Mouse (Mus musculus) hindbrain, embryonic 15.5 days (tissue): ENCODE data around the gene Hoxd3. TPM values are rescaled to one million over a fixed set of nuclear protein-coding genes. Genes with fewer than 3 reads are reported as not detected.

Experiments used
- ATAC-seq: fragments of 200-750 bp; cut with Nextera tagmentation; 2 replicates; pipeline ENCODE4 v1.8.0; 2017; ENCODE audit warnings: low read depth, moderate number of reproducible peaks, moderate TSS enrichment; ENCODE audit not compliant: low FRiP score
- H3K27ac ChIP-seq: fragments of 300-500 bp; sonication (generic); replicated peaks from 2 replicates; pipeline ENCODE4 v1.5.1; 2015; ENCODE audit warnings: mild to moderate bottlenecking, inconsistent platforms
- H3K27me3 ChIP-seq: fragments of 300-500 bp; sonication (generic); 2 replicates; pipeline ENCODE4 v1.6.1; 2015; ENCODE audit warnings: control low read depth, inconsistent platforms
- H3K36me3 ChIP-seq: fragments of 300-500 bp; sonication (generic); 2 replicates; pipeline ENCODE4 v1.6.1; 2015; ENCODE audit warnings: control low read depth, inconsistent platforms
- H3K4me1 ChIP-seq: fragments of 300-500 bp; sonication (generic); replicated peaks from 2 replicates; pipeline ENCODE4 v1.6.1; 2015; ENCODE audit warnings: control low read depth, inconsistent platforms
- H3K4me2 ChIP-seq: fragments of 300-500 bp; sonication (generic); 2 replicates; pipeline ENCODE4 v1.6.1; 2015; ENCODE audit warnings: moderate library complexity, mild to moderate bottlenecking, inconsistent platforms
- H3K4me3 ChIP-seq: fragments of 300-500 bp; sonication (generic); 2 replicates; pipeline ENCODE4 v1.5.1; 2015; ENCODE audit warnings: mild to moderate bottlenecking, inconsistent platforms
- H3K9ac ChIP-seq: fragments of 300-500 bp; sonication (generic); 2 replicates; pipeline ENCODE4 v1.6.1; 2015; ENCODE audit warnings: inconsistent platforms
- H3K9me3 ChIP-seq: fragments of 300-500 bp; sonication (generic); 2 replicates; pipeline ENCODE4 v1.6.1; 2016; ENCODE audit warnings: control low read depth, inconsistent platforms
- WGBS: fragments of 180-500 bp; shearing (Covaris S2); methylation state at CpG from one replicate; pipeline ENCODE4 v1.1.7; 2015; 5-methylcytosine and 5-hydroxymethylcytosine counted together
- polyA plus RNA-seq: library from polyadenylated mRNA; unstranded; fragments of >200 nt; fragmentation: Nextera tagmentation; extraction: Ambion mirVana; gene quantifications from 2 replicates; pipeline ENCODE4 v1.2.1, GENCODE M21; 2015

The Hoxd3 gene
- polyA plus RNA-seq, 1 experiment from 2014 or later = 49.4 TPM

DNA sequence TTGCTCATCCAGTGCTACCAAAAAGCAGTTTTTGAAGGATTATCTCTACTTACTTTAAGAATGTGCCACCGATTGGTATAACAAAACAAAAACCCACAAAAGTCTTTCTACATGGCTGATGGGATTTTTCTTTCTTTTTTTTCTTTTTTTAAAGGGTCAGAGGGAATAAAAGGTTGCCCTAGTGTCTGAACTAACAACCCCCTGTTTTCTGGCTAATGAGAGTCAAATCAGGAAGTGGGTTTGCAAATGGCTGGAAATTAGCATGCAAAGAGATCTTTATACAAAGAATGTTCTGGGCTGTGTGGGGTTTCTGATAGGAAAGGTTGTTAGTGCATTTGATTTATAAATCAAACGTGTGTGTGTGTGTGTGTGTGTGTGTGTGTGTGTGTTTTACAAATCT lies 8.7 kb downstream of the Hoxd3 start:
- H3K36me3 ChIP-seq = no peaks in the 10 kb centered on the region
- H3K4me1 ChIP-seq = peaks cover 5% of the 10 kb centered on the region
- ATAC-seq = no peak
- H3K4me2 ChIP-seq = no peak overlapping the region
- H3K27ac ChIP-seq = no peak overlapping the region
- 10% methylated on average over 2 of the region's 2 CpGs for WGBS
- H3K9me3 ChIP-seq = no peaks in the 10 kb centered on the region
- H3K4me3 ChIP-seq = no peak overlapping the region
- no peak overlapping the region for H3K9ac ChIP-seq
- peaks cover 84% of the 10 kb centered on the region for H3K27me3 ChIP-seq

DNA sequence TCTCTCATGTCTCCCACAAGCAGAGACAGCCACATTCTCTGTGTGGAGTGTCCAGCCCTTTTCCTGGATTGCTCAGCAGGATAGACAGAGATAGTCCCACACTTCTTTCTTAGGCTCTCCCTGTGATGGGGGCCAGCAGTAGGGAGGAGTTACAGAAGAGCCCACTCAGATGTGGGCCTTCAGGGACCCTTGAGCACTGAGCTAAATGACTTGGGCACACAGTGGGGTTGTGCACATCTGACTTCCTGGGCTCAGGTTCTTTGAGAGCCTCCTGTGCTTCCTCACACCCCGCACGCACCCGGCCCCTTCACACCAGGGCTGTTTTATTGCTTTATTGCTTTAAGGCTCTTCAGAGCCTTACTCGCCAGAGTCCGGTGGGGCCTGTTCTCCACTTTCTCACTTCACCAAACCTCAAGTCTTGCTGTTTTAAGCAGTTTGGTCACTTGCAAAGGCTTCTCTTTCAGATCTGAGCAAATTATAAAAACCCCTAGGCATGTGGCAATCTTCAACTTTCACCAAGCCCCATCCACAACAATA lies 9.3 kb downstream of the Hoxd3 start:
- peaks cover under 1% of the 10 kb centered on the region for H3K4me1 ChIP-seq
- H3K27ac ChIP-seq = no peak overlapping the region
- no peak overlapping the region for H3K9ac ChIP-seq
- ATAC-seq = no peak
- peaks cover 79% of the 10 kb centered on the region for H3K27me3 ChIP-seq
- 17% methylated on average over 5 of the region's 5 CpGs for WGBS
- H3K4me3 ChIP-seq = no peak overlapping the region
- no peaks in the 10 kb centered on the region for H3K36me3 ChIP-seq
- H3K4me2 ChIP-seq = 0 out of 2 replicates have a peak overlapping the region, but pooled peaks have one; percentile 6
- no peaks in the 10 kb centered on the region for H3K9me3 ChIP-seq

DNA sequence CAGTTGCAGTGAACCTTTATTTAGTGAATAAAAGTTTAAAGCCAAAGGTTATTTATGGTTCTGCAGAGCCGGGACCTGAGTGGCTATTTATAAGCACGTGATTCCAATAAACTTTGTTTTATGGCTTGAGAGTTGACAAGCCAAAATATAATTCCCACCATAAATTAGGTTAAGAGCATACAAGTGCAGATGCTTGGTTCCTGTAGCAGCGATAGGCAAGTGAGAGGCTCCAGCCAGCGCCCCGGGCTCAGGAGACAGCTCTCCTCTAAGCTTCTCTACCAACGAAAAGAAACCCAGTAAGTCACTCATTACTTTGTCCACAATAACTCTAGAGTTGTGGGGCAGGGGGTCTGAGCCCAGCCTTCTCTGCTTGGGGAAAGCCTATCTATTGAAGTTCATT lies 10.2 kb downstream of the Hoxd3 start:
- no peak overlapping the region for H3K4me3 ChIP-seq
- H3K9me3 ChIP-seq = no peaks in the 10 kb centered on the region
- 0 out of 2 replicates have a peak overlapping the region, but pooled peaks have one; percentile 1 for H3K4me2 ChIP-seq
- peaks cover 9% of the 10 kb centered on the region for H3K4me1 ChIP-seq
- peaks cover 79% of the 10 kb centered on the region for H3K27me3 ChIP-seq
- H3K36me3 ChIP-seq = no peaks in the 10 kb centered on the region
- no peak overlapping the region for H3K27ac ChIP-seq
- H3K9ac ChIP-seq = no peak overlapping the region
- 13% methylated on average over 6 of the region's 6 CpGs for WGBS
- ATAC-seq = no peak

DNA sequence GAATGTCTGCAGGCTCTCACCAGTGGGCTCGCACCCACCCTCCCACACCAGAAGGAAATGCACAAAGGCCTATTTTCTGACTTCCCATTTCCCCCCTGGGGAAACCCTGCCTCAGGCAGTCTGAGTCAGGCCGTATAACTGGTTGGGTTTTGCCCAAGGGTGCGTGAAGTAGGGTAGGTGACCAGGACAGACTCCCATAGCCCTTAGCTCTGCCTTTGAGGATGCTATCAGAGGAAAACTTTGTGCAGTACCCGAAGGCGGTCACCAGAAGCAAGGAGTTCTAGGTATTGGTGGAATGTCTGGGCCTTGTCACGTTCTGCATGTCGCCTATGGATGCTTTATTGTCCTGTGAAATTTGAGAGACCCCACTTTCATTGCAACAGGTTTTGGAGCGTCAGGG lies 11.2 kb downstream of the Hoxd3 start:
- Histone ChIP-seq H3K27ac (no peak overlapping the region), H3K36me3 (no peaks in the 10 kb centered on the region), H3K4me2 (peak overlapping the region; percentile 28), H3K9ac (no peak overlapping the region), H3K4me3 (peak overlapping the region; percentile 4; the same call in 1 of the 2 replicates), H3K27me3 (peaks cover 75% of the 10 kb centered on the region), H3K4me1 (peaks cover 16% of the 10 kb centered on the region), H3K9me3 (no peaks in the 10 kb centered on the region)
- WGBS = 8% methylated on average over 8 of the region's 8 CpGs
- ATAC-seq = no peak

DNA sequence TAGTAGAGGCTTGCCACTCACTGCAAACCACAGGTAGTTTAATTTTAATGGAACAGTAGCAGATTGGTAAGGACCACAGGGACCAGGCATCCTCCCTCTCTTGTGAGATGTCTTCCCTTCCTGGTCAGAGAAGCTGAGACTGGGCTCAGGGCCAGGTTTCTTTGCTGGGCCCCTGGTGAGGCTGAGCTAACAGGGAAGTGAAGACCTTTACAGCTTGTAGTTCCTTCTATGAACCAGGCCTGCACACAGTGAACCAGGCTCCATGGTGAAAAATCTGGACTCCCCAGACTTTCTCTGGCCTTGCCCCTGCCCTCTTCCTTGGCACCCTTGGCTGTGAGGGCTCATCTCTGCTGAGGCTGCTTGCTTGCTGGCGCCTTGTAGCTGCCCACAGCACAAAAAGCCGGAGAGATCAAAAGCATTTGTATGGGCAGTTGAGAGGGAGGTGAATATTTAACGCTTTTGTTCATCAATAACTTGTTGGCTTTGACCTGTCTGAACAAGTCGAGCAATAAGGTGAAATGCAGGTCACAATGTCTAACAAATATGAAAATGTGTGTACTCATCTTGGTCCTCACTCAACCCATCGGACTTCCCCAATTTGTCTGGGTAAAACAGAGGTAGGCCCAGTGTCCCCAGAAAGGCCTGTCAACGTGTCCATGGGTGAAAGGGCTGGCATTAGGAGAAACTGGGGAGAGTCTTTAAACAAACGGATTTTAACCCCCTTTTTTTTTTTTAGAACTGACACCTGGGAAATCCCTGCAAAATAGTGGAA lies 12.7 kb downstream of the Hoxd3 start:
- Histone ChIP-seq H3K4me1 (peaks cover 16% of the 10 kb centered on the region), H3K9me3 (no peaks in the 10 kb centered on the region), H3K4me2 (peak overlapping the region; percentile 28), H3K27me3 (peaks cover 77% of the 10 kb centered on the region), H3K9ac (no peak overlapping the region), H3K27ac (peak overlapping the region; percentile 56), H3K36me3 (no peaks in the 10 kb centered on the region), H3K4me3 (no peak overlapping the region)
- WGBS = 16% methylated on average over 7 of the region's 7 CpGs
- ATAC-seq = no peak

DNA sequence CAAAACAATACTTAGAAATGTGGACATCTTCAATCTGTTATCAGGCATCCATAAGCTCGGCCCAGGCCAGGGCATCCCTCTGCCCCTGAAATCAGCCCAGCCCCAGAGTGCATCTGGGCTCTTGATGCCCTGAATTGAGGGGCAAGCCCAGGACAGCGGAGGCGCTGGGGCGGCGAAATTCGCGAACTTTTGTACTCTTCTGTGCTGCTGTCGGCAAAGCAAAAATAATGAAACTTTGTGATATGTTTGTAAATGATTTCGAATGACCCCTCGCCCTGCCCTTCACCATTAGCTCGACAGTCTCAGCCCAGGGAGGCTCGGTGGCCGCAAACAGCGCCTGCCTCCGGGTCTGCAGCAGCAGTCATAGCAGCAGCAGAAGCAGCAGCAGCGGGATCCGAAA lies 13.4 kb downstream of the Hoxd3 start:
- peak overlapping the region; percentile 14 for H3K4me3 ChIP-seq
- 5% methylated on average over 17 of the region's 17 CpGs for WGBS
- H3K36me3 ChIP-seq = no peaks in the 10 kb centered on the region
- peaks cover 16% of the 10 kb centered on the region for H3K4me1 ChIP-seq
- H3K4me2 ChIP-seq = peak overlapping the region; percentile 60
- H3K9me3 ChIP-seq = no peaks in the 10 kb centered on the region
- no peak for ATAC-seq
- H3K27me3 ChIP-seq = peaks cover 74% of the 10 kb centered on the region
- H3K9ac ChIP-seq = peak overlapping the region; percentile 30; the same call in 1 of the 2 replicates
- peak overlapping the region; percentile 78 for H3K27ac ChIP-seq

DNA sequence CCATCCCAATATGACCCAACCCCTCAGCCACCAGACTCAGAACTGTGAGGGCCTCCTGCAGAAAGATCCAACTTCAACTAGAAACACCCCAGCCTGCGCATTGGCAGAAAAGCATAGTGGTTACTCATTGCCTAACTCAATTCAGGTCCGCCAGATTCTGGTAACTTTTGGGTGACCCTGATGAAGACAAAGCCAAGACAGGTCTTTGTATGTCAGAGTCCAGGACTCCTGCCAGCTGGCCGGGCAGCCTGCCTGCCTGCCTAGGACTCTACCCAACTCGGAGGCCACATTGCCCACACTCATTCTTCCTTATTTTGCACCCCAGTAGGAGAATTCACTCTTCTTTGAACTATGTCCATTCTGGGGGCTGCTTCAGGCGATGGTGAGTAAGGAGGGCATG lies 14.8 kb downstream of the Hoxd3 start, which contains the start of gene Gm28230:
Gene Gm28230, plus strand, starts transcription at position 178 of the 400 bp plus-strand sequence.
- Histone ChIP-seq H3K36me3 (no peaks in the 10 kb centered on the region), H3K4me2 (peak within 1 kb of the TSS; percentile 60), H3K9ac (peak within 1 kb of the TSS; percentile 55), H3K27me3 (peaks cover 74% of the 10 kb centered on the region), H3K4me1 (peaks cover 20% of the 10 kb centered on the region), H3K4me3 (peak within 1 kb of the TSS; percentile 49), H3K9me3 (no peaks in the 10 kb centered on the region), H3K27ac (peak within 1 kb of the TSS; percentile 85)
- 4% methylated on average over 5 of the region's 5 CpGs for WGBS
- peak; percentile 49 for ATAC-seq

DNA sequence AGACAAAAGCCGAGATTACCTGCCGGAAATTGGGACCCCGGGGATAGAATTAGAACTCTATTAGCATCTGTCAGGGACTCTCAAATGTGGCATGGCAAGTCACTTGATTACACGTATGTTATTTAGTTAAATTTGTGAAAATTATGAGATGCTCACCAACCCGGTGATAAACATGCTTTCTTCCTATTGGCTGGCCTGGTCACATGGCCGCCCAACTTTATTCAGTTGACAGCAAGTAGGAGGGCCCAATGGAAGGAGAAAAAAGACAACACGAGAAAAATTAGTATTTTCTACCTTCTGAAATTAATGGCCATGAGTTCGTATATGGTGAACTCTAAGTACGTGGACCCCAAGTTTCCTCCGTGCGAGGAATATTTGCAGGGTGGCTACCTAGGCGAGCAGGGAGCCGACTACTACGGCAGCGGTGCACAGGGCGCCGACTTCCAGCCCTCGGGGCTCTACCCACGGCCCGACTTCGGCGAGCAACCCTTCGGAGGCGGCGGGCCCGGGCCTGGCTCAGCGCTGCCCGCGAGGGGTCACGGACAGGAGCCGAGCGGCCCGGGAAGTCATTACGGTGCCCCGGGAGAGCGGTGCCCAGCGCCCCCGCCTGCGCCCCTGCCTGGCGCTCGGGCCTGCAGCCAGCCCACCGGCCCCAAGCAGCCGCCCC lies 15.4 kb downstream of the Hoxd3 start:
- Histone ChIP-seq H3K9me3 (no peaks in the 10 kb centered on the region), H3K27me3 (peaks cover 74% of the 10 kb centered on the region), H3K36me3 (no peaks in the 10 kb centered on the region), H3K4me3 (peak overlapping the region; percentile 49), H3K9ac (peak overlapping the region; percentile 55), H3K27ac (peak overlapping the region; percentile 85), H3K4me2 (peak overlapping the region; percentile 60), H3K4me1 (peaks cover 20% of the 10 kb centered on the region)
- 3% methylated on average over 33 of the region's 43 CpGs for WGBS
- peak; percentile 54 for ATAC-seq

DNA sequence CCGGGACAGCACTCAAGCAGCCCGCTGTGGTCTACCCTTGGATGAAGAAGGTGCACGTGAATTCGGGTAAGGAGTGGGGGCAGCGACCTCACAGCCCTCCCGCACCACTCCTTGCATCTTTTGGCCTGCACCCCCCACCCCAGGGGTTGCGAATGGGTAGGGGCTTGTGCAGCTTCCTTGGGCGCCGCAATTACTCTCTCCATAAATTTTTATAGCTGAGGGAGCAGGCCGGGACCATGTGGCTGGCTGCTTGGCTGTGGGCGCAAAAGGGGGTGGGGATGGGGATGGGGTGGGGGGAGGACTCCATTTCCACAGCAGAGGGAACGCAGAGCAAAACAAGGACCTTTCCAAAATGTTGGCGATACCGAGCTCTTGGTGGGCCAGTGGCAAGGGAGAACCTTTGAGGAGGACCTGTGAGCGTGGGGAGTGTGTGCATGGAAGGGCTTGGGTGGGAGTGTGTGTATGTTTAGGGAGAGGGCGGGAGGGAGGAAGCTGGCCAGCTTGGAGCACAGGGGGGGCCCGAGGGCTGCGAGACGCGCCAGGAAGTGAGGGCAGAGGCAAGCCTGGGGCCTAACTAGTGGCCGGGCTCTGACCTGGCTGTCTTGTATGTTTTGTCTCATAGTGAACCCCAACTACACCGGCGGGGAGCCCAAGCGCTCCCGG lies 16.0 kb downstream of the Hoxd3 start:
- Histone ChIP-seq H3K4me3 (peak overlapping the region; percentile 49), H3K4me2 (peak overlapping the region; percentile 60)

DNA sequence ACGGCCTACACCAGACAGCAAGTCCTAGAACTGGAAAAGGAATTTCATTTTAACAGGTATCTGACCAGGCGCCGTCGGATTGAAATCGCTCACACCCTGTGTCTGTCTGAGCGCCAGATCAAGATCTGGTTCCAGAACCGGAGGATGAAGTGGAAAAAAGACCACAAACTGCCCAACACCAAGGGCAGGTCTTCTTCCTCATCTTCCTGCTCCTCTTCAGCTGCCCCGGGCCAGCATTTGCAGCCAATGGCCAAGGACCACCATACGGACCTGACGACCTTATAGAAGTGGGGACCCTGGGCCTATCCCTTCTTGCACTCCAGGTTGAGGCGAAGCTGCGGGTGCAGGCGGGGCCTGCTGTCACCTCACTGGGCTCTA lies 16.6 kb downstream of the Hoxd3 start:
- Histone ChIP-seq H3K9ac (peak overlapping the region; percentile 55), H3K4me3 (peak overlapping the region; percentile 49), H3K4me2 (peak overlapping the region; percentile 60), H3K27ac (peak overlapping the region; percentile 85), H3K4me1 (peaks cover 20% of the 10 kb centered on the region), H3K9me3 (no peaks in the 10 kb centered on the region), H3K36me3 (no peaks in the 10 kb centered on the region), H3K27me3 (peaks cover 68% of the 10 kb centered on the region)
- no peak for ATAC-seq
- 4% methylated on average over 13 of the region's 13 CpGs for WGBS

More for the DNA sequence above, 16.0 kb downstream of the Hoxd3 start:
- Histone ChIP-seq H3K4me1 (peaks cover 20% of the 10 kb centered on the region), H3K27ac (peak overlapping the region; percentile 85), H3K27me3 (peaks cover 73% of the 10 kb centered on the region), H3K9ac (peak overlapping the region; percentile 55), H3K9me3 (no peaks in the 10 kb centered on the region), H3K36me3 (no peaks in the 10 kb centered on the region)
- 0 out of 2 replicates have a peak, but pooled peaks have one; percentile 13 for ATAC-seq
- 1% methylated on average over 24 of the region's 25 CpGs for WGBS

DNA sequence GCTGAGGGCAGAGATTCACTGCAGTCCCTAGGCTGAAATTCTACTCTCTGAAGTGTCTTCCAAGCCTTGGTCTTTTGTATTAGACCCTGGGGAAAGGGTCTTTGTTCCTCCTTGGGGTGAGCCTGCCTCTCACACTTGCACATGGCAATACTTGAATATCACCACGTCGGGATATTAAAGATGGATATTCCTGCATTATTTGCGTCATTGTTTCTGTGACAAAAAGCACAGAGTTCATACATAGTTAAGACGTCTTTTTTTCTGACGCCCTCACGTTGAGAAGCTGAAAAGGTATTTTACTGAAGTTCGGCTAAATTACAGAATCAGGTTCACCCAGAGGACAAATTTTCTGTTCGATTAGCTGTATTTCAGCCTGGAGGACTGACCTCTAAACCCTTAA lies 18.6 kb downstream of the Hoxd3 start:
- no peaks in the 10 kb centered on the region for H3K9me3 ChIP-seq
- H3K4me3 ChIP-seq = peak overlapping the region; percentile 43
- H3K27me3 ChIP-seq = peaks cover 61% of the 10 kb centered on the region
- 4% methylated on average over 8 of the region's 8 CpGs for WGBS
- peak overlapping the region; percentile 91 for H3K27ac ChIP-seq
- peak overlapping the region; percentile 57 for H3K4me2 ChIP-seq
- H3K36me3 ChIP-seq = no peaks in the 10 kb centered on the region
- peak overlapping the region; percentile 19 for H3K9ac ChIP-seq
- ATAC-seq = no peak
- peaks cover 20% of the 10 kb centered on the region for H3K4me1 ChIP-seq
